Mouse (Mus musculus) neutrophil, adult 5-6 weeks (primary cell): Measurements from ENCODE around the gene Shb. TPM values are rescaled to one million over a fixed set of nuclear protein-coding genes. Genes with fewer than 3 reads are reported as not detected.

Experiments
- ATAC-seq: fragments of 151-379, 151-347 bp; 2 replicates; pipeline ENCODE4 v1.8.0; 2017; ENCODE audit warnings: mild to moderate bottlenecking, moderate TSS enrichment; ENCODE audit not compliant: insufficient number of reproducible peaks, poor library complexity, low FRiP score, severe bottlenecking; ENCODE audit errors: extremely low read depth
- total RNA-seq: library from RNA; stranded (forward); fragments of 200-1000 nt; gene quantifications from 2 replicates; pipeline ENCODE4 v1.2.3, GENCODE M21; 2017

Shb gene
- total RNA-seq, 1 experiment from 2014 or later: 2.1 TPM

GRCm38 (mm10) chr4:45509416-45509815, 22.9 kb downstream of the Shb start:
- no peak for ATAC-seq

DNA sequence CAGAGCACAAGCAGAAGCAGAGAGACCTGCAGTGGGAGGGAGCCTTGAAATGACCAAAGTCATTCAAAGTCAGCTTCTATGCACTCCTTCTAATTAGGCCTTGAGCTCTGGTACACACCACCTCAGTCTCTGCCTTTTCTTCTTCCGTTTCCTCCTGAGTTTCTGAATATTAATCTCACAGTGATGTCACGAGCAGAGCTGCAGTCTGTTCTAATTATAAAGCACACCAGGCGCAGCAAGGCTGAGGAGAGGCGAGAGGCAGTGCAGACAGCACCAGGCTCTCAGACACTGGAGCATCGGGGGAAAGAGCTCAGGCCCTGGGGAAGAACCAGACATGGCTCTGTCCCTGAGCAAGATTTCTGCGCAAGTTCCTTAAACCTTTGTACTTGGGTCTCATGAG, 23.8 kb downstream of the Shb start:
- ATAC-seq: no peak

DNA sequence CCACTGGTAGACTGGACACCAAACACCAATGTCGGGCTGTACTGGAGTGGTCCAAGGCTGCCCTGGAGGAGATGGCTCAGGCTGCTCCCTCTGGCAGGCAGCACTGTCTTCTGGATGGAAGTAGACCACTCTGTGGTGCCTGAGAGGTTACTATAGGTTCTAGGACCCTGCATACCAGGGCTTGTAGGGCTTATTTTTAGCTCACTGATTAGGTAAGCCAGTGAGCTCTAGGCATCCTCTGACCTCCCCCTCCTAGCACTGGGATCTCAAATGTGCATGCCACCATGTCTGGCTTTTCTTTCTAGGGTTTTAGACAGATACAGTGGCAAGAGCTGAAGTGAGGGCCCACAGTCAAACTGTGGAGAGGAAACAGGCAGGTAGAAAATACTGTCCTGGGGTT, 24.8 kb downstream of the Shb start:
- no peak for ATAC-seq

- ATAC-seq: no peak
These were observed 25.2 kb downstream of the Shb start for GRCm38 (mm10) chr4:45507039-45507438.

DNA sequence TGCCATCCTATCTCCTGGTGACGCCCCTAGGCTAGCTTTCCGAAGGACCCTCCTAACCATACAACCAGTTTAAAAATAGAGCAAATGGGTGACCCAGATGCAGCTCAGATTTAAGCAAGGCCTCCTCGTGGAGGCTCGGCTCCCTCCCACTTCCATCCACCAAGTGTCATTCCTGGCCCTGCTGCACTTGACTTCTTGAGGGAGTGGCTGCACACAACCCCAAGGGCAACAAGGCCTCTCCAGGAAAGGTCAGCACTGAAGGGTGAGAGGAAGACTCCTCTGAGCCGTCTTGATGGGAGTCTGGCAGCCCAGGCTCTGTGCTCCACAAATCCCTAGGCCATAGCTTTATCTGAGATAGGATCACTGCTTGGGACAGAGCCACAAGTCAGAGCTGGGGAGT, 25.7 kb downstream of the Shb start:
- ATAC-seq: no peak

DNA sequence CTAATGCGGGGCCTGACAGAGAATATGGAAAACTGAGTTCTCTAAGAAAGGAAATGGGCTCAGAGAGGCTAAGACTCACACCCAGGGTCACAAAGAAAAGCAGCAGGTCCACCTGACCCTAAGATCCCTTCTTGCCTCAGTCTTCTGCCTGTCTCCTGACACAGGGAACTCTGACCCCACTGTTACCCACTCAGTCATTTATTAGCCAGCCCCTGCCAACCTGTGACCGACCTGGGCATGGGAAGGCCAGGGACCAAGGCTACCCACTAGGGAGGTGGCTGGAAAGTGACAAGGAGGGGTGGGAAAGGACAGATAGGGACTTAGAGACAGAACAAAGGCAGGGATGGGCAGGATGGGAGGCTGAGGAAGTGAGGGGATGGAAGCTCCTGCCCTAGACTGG, 26.6 kb downstream of the Shb start:
- no peak for ATAC-seq

- ATAC-seq: no peak
These were observed 27.1 kb downstream of the Shb start for GRCm38 (mm10) chr4:45505191-45505590.

DNA sequence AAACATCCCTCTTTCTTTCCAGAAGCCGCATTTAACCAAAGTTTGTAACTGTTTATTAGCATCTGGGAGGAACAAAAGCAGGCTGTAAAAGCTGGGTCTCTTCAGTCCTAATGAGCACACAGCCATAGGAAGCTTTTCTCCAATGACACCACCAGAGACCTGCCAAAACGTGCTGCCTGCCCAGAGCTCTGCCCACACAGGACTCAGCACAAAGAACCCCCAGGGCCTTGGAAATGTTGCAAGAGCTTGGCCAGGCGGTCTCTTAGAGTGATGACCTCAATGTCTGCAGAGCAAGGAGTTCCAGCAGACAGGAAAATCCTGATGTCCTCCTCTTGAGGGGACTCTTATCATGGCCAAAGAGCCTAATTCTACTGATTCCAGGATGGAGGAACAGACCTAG, 28.5 kb downstream of the Shb start:
- ATAC-seq: no peak

GRCm38 (mm10) chr4:45503380-45503779, 28.9 kb downstream of the Shb start:
- ATAC-seq: no peak

GRCm38 (mm10) chr4:45502002-45502401, 30.3 kb downstream of the Shb start:
- ATAC-seq: no peak

- ATAC-seq: no peak
These were observed 31.9 kb downstream of the Shb start for GRCm38 (mm10) chr4:45500381-45500780.

GRCm38 (mm10) chr4:45499556-45499955, 32.7 kb downstream of the Shb start:
- no peak for ATAC-seq

- no peak for ATAC-seq
These were observed 33.2 kb downstream of the Shb start for GRCm38 (mm10) chr4:45499081-45499480.

- no peak for ATAC-seq
These were observed 33.9 kb downstream of the Shb start for GRCm38 (mm10) chr4:45498345-45498744.

- ATAC-seq: no peak
These were observed 35.0 kb downstream of the Shb start for GRCm38 (mm10) chr4:45497282-45497681.

DNA sequence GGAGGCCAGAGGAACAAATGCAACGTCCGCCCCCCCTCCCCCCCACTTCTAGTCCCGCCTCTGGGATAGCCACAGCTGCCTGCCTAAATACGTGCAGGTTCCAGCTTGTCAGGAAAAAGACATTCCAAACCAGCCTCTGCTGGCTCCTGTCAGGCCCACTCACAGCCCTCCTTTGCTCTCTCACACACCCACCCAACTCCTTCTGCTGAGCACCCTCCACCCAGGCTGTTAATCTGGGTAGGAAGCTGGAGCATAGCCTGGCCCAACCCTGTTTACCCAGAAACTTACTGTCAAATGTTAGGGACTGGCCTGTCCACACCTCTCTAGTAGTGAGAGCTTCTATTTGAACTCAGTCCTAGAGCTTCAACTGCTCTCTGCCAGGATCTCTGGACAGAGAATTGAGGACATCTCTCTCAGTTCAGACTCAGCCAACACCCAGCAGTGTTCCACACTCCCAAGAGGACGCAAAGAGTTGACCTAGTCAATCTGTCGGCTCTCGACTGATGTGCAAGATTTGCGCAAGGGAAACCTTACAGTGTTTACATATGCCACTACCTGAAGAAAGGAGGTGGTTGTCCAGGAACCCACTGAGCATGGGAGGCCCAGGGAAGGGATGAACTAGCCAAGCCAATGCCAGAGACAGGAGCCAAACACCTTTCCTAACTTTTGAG, 36.6 kb downstream of the Shb start:
- no peak for ATAC-seq

DNA sequence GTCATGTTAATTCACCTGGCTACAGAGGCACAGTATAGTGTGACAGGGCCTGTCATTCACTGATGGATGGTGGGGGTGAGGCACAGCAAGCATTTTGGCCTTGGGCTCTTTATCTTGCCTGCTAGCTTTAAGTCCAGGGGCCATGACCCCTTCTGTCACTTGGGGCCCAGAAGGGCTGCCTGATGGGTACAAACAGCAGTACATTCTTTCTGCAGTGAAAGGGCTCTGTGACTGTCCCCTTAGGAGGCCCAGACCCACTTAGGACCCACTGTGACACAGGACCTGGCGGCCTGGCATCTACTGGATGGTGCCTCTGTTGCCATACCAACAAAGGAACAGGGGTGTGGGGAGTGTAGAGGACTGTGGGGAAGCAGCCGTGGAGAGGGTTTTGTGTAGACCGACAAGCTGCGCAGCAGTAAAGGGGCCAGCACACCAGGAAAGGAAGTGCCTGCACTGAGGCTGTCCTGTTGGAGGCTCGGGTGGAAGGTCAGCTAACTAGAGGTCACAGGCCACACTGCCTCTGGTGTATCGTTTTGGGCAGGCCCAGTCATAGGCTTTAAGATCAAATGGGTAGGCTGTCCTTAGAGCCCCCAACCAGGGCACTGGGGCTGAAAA, 38.4 kb downstream of the Shb start:
- no peak for ATAC-seq

DNA sequence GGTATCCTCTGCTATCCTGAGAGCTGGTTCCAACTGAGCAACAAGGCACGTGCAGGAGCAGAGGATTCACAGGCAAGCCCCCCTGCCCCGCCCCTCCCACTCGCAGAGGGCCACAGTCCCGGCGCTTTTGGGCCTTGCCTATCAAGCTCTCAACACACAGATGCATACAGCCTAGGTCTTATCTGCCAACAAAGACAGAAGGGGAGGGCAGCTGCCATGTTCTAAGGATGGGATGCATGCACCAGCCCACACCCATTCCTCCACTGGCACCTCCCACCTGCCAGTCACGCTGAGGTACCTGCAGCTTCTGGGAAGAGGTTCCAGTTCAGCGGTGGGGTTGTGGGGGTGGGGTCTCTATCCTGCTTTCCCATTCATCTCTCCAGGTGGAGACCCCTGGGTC, 39.2 kb downstream of the Shb start:
- no peak for ATAC-seq

DNA sequence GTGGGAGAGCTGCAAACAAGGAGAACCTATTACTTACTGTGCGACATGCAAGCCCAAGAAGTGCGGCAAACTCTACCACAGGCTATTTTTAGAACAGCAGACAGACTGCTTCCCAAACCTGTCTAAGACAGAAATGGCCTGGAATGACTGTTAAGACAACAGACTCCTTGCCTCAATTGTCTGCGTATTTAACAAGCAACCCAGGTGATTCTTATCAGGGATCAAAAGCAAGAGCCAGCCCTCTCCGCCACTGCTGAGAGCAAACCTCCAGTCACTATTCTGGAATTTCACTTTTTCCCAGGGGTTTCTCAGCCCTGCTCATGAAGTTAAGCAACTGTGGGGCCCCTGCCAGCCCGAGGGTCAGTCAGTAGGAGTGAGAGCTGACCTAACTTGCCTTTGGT, 39.6 kb downstream of the Shb start:
- no peak for ATAC-seq

DNA sequence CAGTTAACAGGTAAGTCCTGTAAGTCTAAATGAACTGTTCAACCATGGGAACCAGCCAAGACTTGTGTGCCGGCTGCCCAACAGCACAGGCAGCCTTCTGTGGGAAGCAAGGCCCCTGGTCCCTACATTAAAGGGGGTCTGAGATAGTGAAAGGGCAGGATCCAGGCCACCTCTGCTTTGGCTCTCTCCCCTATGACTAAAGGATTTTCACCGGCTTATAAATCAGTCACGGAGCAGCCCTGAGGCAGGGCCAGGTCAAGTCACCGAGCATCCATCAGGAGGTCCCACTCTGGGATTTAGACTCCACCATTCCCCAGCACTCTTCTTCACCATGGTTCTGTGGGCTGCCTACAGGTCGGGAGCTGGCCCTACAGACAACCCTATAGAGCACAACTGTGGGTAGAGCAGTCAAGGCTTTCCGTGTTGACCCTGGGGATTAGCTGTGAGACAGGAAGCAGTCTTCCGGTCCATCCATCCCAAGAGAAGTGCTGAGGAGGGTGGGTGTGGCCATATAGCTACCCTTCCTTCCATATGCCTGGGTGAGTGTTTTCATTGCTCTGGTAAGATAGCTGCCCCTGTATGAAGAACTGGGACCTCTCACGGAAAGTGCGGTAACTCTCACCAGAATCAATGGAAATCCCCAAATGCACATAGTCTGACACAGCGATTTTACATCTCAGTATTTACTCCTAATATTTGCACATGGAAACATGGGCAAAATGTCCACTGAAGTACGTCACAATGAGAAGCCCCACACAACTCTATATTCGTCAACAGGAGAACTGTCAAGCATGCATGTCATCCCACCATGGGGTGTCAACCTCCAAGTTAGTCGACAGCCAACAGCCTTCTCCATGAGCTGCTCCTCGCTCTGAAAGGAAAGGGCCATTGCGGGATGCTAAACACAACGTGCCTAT, 40.3 kb downstream of the Shb start:
- ATAC-seq: no peak
